Mouse (Mus musculus) fat pad, adult 2 months (tissue): ENCODE measurements at regions not wholly inside any gene's neighbourhood (a gene's known extent, or its start where the extent isn't known, plus 50 kb on each side); places are given as distances from the start of the nearest gene placed in this dataset.

Experiments used
- DNase-seq: peaks from one replicate; pipeline ENCODE4 v3.0.0-alpha.2; 2011; ENCODE audit warnings: low read depth, low spot score; ENCODE audit errors: extremely low read depth

- DNase-seq = peak; percentile 42
These were observed 79.1 kb downstream of the Cyp26b1 start for GRCm38 (mm10) chr6:84514623-84515022.

GRCm38 (mm10) chr6:84508598-84508997 is 85.1 kb downstream of the Cyp26b1 start:
- no peak for DNase-seq

- no peak for DNase-seq
These were observed 87.0 kb downstream of the Cyp26b1 start for GRCm38 (mm10) chr6:84506675-84507074.

GRCm38 (mm10) chr6:84500255-84500886 is 93.3 kb downstream of the Cyp26b1 start:
- DNase-seq = no peak

- DNase-seq = no peak
These were observed 95.6 kb downstream of the Cyp26b1 start for GRCm38 (mm10) chr6:84498076-84498475.

- DNase-seq = no peak
These were observed 100.0 kb downstream of the Cyp26b1 start for GRCm38 (mm10) chr6:84493676-84494075.

GRCm38 (mm10) chr6:84493169-84493568 is 100.5 kb downstream of the Cyp26b1 start:
- DNase-seq = no peak

- DNase-seq = no peak
These were observed 101.1 kb downstream of the Cyp26b1 start for GRCm38 (mm10) chr6:84492594-84492993.

GRCm38 (mm10) chr6:84491106-84491505 is 102.6 kb downstream of the Cyp26b1 start:
- no peak for DNase-seq

- DNase-seq = no peak
These were observed 112.5 kb downstream of the Cyp26b1 start for GRCm38 (mm10) chr6:84481205-84481604.

- no peak for DNase-seq
These were observed 116.6 kb downstream of the Cyp26b1 start for GRCm38 (mm10) chr6:84477072-84477471.

GRCm38 (mm10) chr6:84476466-84476865 is 117.2 kb downstream of the Cyp26b1 start:
- no peak for DNase-seq

- no peak for DNase-seq
These were observed 118.9 kb downstream of the Cyp26b1 start for GRCm38 (mm10) chr6:84474835-84475234.

GRCm38 (mm10) chr6:84473171-84473570 is 120.5 kb downstream of the Cyp26b1 start:
- no peak for DNase-seq

- DNase-seq = no peak
These were observed 121.4 kb downstream of the Cyp26b1 start for GRCm38 (mm10) chr6:84472287-84472686.

GRCm38 (mm10) chr6:84467319-84467718 is 126.4 kb downstream of the Cyp26b1 start:
- DNase-seq = no peak

- no peak for DNase-seq
These were observed 127.5 kb downstream of the Cyp26b1 start for GRCm38 (mm10) chr6:84466223-84466622.

- no peak for DNase-seq
These were observed 128.1 kb downstream of the Cyp26b1 start for GRCm38 (mm10) chr6:84465596-84465995.

- DNase-seq = peak; percentile 25
These were observed 129.9 kb downstream of the Cyp26b1 start for GRCm38 (mm10) chr6:84463592-84464367.

GRCm38 (mm10) chr6:84456803-84457202 is 136.9 kb downstream of the Cyp26b1 start:
- DNase-seq = no peak

GRCm38 (mm10) chr6:84445093-84445492 is 148.6 kb downstream of the Cyp26b1 start:
- no peak for DNase-seq

- no peak for DNase-seq
These were observed 151.0 kb downstream of the Cyp26b1 start for GRCm38 (mm10) chr6:84442667-84443066.
